Mouse (Mus musculus): ENCODE measurements around the gene Rcc2.

- TF ChIP-seq CTCF (IDR thresholded peaks at IDR 0.05; ENCODE audit: low read depth) (no peak), EP300 (IDR thresholded peaks at IDR 0.05; ENCODE audit: low read depth) (no peak)
Observed at GRCm38 (mm10) chr4:140665053-140665452, 35.3 kb upstream of the Rcc2 start.
